Mouse (Mus musculus): ENCODE measurements at regions not wholly inside any gene's neighbourhood (a gene's known extent, or its start where the extent isn't known, plus 50 kb on each side); places are given as distances from the start of the nearest gene placed in this dataset.

GRCm38 (mm10) chr14:45734530-45735410, 76.8 kb upstream of the Ddhd1 start:
- no peak for TF ChIP-seq POLR2A (IDR thresholded peaks at IDR 0.05; ENCODE audit: extremely low read depth, insufficient read depth, low read length)
- TF ChIP-seq CTCF (IDR thresholded peaks at IDR 0.05; ENCODE audit: extremely low read depth, insufficient read depth, low read length), result no peak

All from cortical plate, adult 2 months (tissue).